Mouse (Mus musculus) MEL (cell line): Measurements from ENCODE around the gene Pear1. TPM values are rescaled to one million over a fixed set of nuclear protein-coding genes. Genes with fewer than 3 reads are reported as not detected.

ENCODE experiments used
- DNase-seq: peaks from one replicate; pipeline ENCODE4 v3.0.0; 2011; ENCODE audit warnings: low read depth, low spot score
- H3K27ac ChIP-seq: 2 replicates; pipeline ENCODE4 v1.5.1; 2012; ENCODE audit warnings: low read depth, mild to moderate bottlenecking, control low read depth, low read length, moderate library complexity; ENCODE audit not compliant: control insufficient read depth
- H3K27me3 ChIP-seq, 2 experiments: fragments of 150-350 bp in 1 of 2; sonication (generic) in 1 of 2; 2 replicates each; pipeline ENCODE4 v1.6.1; 2012; ENCODE audit warnings: low read length in 2 of 2, mild to moderate bottlenecking in 2 of 2, improper control_type of control experiment in 1 of 2, moderate library complexity in 1 of 2; ENCODE audit not compliant: insufficient read depth in 2 of 2, control insufficient read depth in 1 of 2
- H3K36me3 ChIP-seq, 2 experiments: 2 replicates each; pipeline ENCODE4 v1.6.1; 2012 to 2014; ENCODE audit warnings: low read length in 2 of 2, improper control_type of control experiment in 1 of 2, inconsistent platforms in 1 of 2, mild to moderate bottlenecking in 1 of 2; ENCODE audit not compliant: insufficient read depth in 2 of 2, control insufficient read depth in 1 of 2
- H3K4me1 ChIP-seq, 2 experiments: fragments of 150-350 bp in 1 of 2; sonication (generic) in 1 of 2; 2 replicates each; pipeline ENCODE4 v1.6.1; 2012; ENCODE audit warnings: low read length in 2 of 2, improper control_type of control experiment in 1 of 2, mild to moderate bottlenecking in 1 of 2; ENCODE audit not compliant: insufficient read depth in 2 of 2, control insufficient read depth in 1 of 2
- H3K4me3 ChIP-seq, 2 experiments: fragments of 150-350 bp in 1 of 2; sonication (generic) in 1 of 2; 2 replicates each; pipeline ENCODE4 v1.5.1; 2012; ENCODE audit warnings: low read depth in 2 of 2, low read length in 2 of 2, mild to moderate bottlenecking in 2 of 2, moderate library complexity in 2 of 2, control low read depth in 1 of 2, improper control_type of control experiment in 1 of 2; ENCODE audit not compliant: control insufficient read depth in 1 of 2, insufficient read depth in 1 of 2
- H3K79me2 ChIP-seq: 2 replicates; pipeline ENCODE4 v1.6.1; 2012; ENCODE audit warnings: mild to moderate bottlenecking, low read length, moderate library complexity; ENCODE audit not compliant: control insufficient read depth, poor library complexity, insufficient read depth
- H3K9ac ChIP-seq: 2 replicates; pipeline ENCODE4 v1.6.1; 2012; ENCODE audit warnings: low read depth, mild to moderate bottlenecking, control low read depth, low read length, moderate library complexity; ENCODE audit not compliant: control insufficient read depth, poor library complexity, severe bottlenecking
- H3K9me3 ChIP-seq: fragments of 150-350 bp; sonication (generic); replicated peaks from 2 replicates; pipeline ENCODE4 v1.6.1; 2012; ENCODE audit warnings: mild to moderate bottlenecking, low read length, improper control_type of control experiment, moderate library complexity; ENCODE audit not compliant: insufficient read depth
- CHD2 ChIP-seq: IDR thresholded peaks from 2 replicates; pipeline ENCODE4 v1.6.1; 2011; ENCODE audit warnings: low read length, improper control_type of control experiment
- E2F4 ChIP-seq: IDR thresholded peaks from 2 replicates; pipeline ENCODE4 v1.6.1; 2011; ENCODE audit warnings: low read depth, low read length, improper control_type of control experiment, borderline replicate concordance
- ELF1 ChIP-seq: IDR thresholded peaks from 2 replicates; pipeline ENCODE4 v1.6.1; 2014; ENCODE audit warnings: low read depth, mild to moderate bottlenecking, inconsistent platforms, low read length, improper control_type of control experiment, moderate library complexity
- GABPA ChIP-seq: IDR thresholded peaks from 2 replicates; pipeline ENCODE4 v1.6.1; 2012; ENCODE audit warnings: low read depth, mild to moderate bottlenecking, inconsistent platforms, low read length, improper control_type of control experiment, moderate library complexity
- HCFC1 ChIP-seq: IDR thresholded peaks from 2 replicates; pipeline ENCODE4 v1.6.1; 2012; ENCODE audit warnings: low read depth, mild to moderate bottlenecking, inconsistent platforms, low read length, improper control_type of control experiment, moderate library complexity
- JUND ChIP-seq: IDR thresholded peaks from 2 replicates; pipeline ENCODE4 v1.6.1; 2011; ENCODE audit warnings: low read depth, mild to moderate bottlenecking, improper control_type of control experiment, low read length
- KAT2A ChIP-seq: conservative IDR thresholded peaks from 2 replicates; pipeline ENCODE4 v1.6.1; 2012; ENCODE audit warnings: low read depth, low read length, improper control_type of control experiment, inconsistent platforms
- MAFK ChIP-seq: IDR thresholded peaks from 2 replicates; pipeline ENCODE4 v1.6.1; 2011; ENCODE audit warnings: low read depth, mild to moderate bottlenecking, low read length, improper control_type of control experiment, borderline replicate concordance
- MAX ChIP-seq: IDR thresholded peaks from 2 replicates; pipeline ENCODE4 v1.6.1; 2011; ENCODE audit warnings: low read length, improper control_type of control experiment
- MAZ ChIP-seq: IDR thresholded peaks from 2 replicates; pipeline ENCODE4 v1.6.1; 2012; ENCODE audit warnings: low read depth, mild to moderate bottlenecking, inconsistent platforms, low read length, improper control_type of control experiment
- MEF2A ChIP-seq: IDR thresholded peaks from 2 replicates; pipeline ENCODE4 v1.6.1; 2014; ENCODE audit warnings: low read depth, mild to moderate bottlenecking, inconsistent platforms, low read length, improper control_type of control experiment; ENCODE audit not compliant: poor library complexity, insufficient replicate concordance, severe bottlenecking; ENCODE audit errors: extremely low read depth
- MYB ChIP-seq: IDR thresholded peaks from 2 replicates; pipeline ENCODE4 v1.6.1; 2011; ENCODE audit warnings: mild to moderate bottlenecking, low read depth, low read length, improper control_type of control experiment
- MYC ChIP-seq: IDR thresholded peaks from 2 replicates; pipeline ENCODE4 v1.6.1; 2011; ENCODE audit warnings: low read depth, mild to moderate bottlenecking, low read length, improper control_type of control experiment, moderate library complexity
- POLR2A ChIP-seq, 2 experiments: IDR thresholded peaks; 2 replicates each; pipeline ENCODE4 v1.6.1; 2011 to 2012; ENCODE audit warnings: low read length in 2 of 2, mild to moderate bottlenecking in 2 of 2, control low read depth in 1 of 2, improper control_type of control experiment in 1 of 2, low read depth in 1 of 2, moderate library complexity in 1 of 2; ENCODE audit not compliant: control insufficient read depth in 1 of 2, insufficient read depth in 1 of 2, poor library complexity in 1 of 2
- POLR2AphosphoS5 ChIP-seq: IDR thresholded peaks from 2 replicates; pipeline ENCODE4 v1.6.1; 2012; ENCODE audit warnings: low read depth, borderline replicate concordance, mild to moderate bottlenecking, inconsistent platforms, low read length, moderate library complexity, mixed read lengths
- RAD21 ChIP-seq: IDR thresholded peaks from 2 replicates; pipeline ENCODE4 v1.6.1; 2011; ENCODE audit warnings: mild to moderate bottlenecking, low read depth, low read length, improper control_type of control experiment
- SIN3A ChIP-seq: IDR thresholded peaks from 2 replicates; pipeline ENCODE4 v1.6.1; 2012; ENCODE audit warnings: low read length, improper control_type of control experiment, inconsistent platforms
- SMC3 ChIP-seq: IDR thresholded peaks from 2 replicates; pipeline ENCODE4 v1.6.1; 2011; ENCODE audit warnings: low read depth, low read length, improper control_type of control experiment
- TAL1 ChIP-seq: IDR thresholded peaks from 2 replicates; pipeline ENCODE4 v1.6.1; 2012; ENCODE audit warnings: mild to moderate bottlenecking, inconsistent platforms, low read length, moderate library complexity, mixed read lengths
- UBTF ChIP-seq: IDR thresholded peaks from 2 replicates; pipeline ENCODE4 v1.6.1; 2012; ENCODE audit warnings: low read depth, mild to moderate bottlenecking, inconsistent platforms, low read length, improper control_type of control experiment, moderate library complexity, borderline replicate concordance; ENCODE audit not compliant: insufficient read depth
- USF1 ChIP-seq: IDR thresholded peaks from 2 replicates; pipeline ENCODE4 v1.6.1; 2014; ENCODE audit warnings: low read depth, mild to moderate bottlenecking, inconsistent platforms, low read length, improper control_type of control experiment, moderate library complexity
- ZMIZ1 ChIP-seq: IDR thresholded peaks from 2 replicates; pipeline ENCODE4 v1.6.1; 2012; ENCODE audit warnings: low read depth, mild to moderate bottlenecking, inconsistent platforms, low read length, improper control_type of control experiment, moderate library complexity
- polyA plus RNA-seq, 2 experiments: library from polyadenylated mRNA; stranded (reverse) in 1 of 2; unstranded in 1 of 2; fragments of >175 nt in 1 of 2; fragments of >200 nt in 1 of 2; gene quantifications; 2 replicates each; pipeline versions ENCODE4 v1.2.1 to v1.2.4; 2012; ENCODE audit warnings: low replicate concordance in 2 of 2, low read depth in 1 of 2; ENCODE audit not compliant: insufficient read length in 2 of 2, insufficient read depth in 1 of 2, missing spikeins in 1 of 2
- total RNA-seq: library from RNA; depleted of rRNA; stranded (reverse); fragments of 300-350 nt; gene quantifications from 2 replicates; pipeline ENCODE4 v1.2.3, GENCODE M21; 2012

The Pear1 gene
- total and polyA plus RNA-seq, 3 experiments: 0.35 to 1.0 TPM; not detected in 1

GRCm38 (mm10) chr3:87735335-87735734 lies 88.8 kb downstream of the Pear1 start:
- H3K9me3 ChIP-seq: no peaks in the 10 kb centered on the region
- no peak for DNase-seq
- no peaks in the 10 kb centered on the region for H3K27me3 ChIP-seq
- H3K9ac ChIP-seq: no peak overlapping the region
- no peak overlapping the region for H3K27ac ChIP-seq
- no peak overlapping the region for H3K4me3 ChIP-seq
- no peaks in the 10 kb centered on the region for H3K4me1 ChIP-seq
- H3K79me2 ChIP-seq: no peaks in the 10 kb centered on the region
- H3K36me3 ChIP-seq: no peaks in the 10 kb centered on the region
- TF ChIP-seq CHD2: no peak
- no peak for TF ChIP-seq UBTF
- no peak for TF ChIP-seq ZMIZ1
- TF ChIP-seq POLR2AphosphoS5: no peak
- no peak for TF ChIP-seq MEF2A
- TF ChIP-seq GABPA: no peak
- TF ChIP-seq MYC: no peak
- TF ChIP-seq MAFK: no peak
- TF ChIP-seq ELF1: no peak
- TF ChIP-seq MAX: no peak
- no peak for TF ChIP-seq TAL1
- no peak for TF ChIP-seq MAZ
- no peak for TF ChIP-seq MYB
- TF ChIP-seq KAT2A: no peak

- DNase-seq: no peak
- Histone ChIP-seq H3K79me2 (no peaks in the 10 kb centered on the region), H3K27ac (no peak overlapping the region), H3K9me3 (no peaks in the 10 kb centered on the region), H3K4me3 (no peak overlapping the region), H3K36me3 (no peaks in the 10 kb centered on the region), H3K9ac (no peak overlapping the region), H3K4me1 (peaks cover 0 to under 1% of the 10 kb centered on the region in 2 experiments; a peak in 1 of 4 replicates), H3K27me3 (no peaks in the 10 kb centered on the region)
- TF ChIP-seq POLR2A (IDR thresholded peaks at IDR 0.05; ENCODE audit: control insufficient read depth in 1 of 2, insufficient read depth in 1 of 2, low read depth in 1 of 2, low read length in 2 of 2, poor library complexity in 1 of 2) (no peak), ZMIZ1 (no peak), HCFC1 (no peak), ELF1 (no peak), MAX (no peak), KAT2A (no peak), USF1 (no peak), CHD2 (no peak), SMC3 (no peak), JUND (no peak), MAFK (no peak), SIN3A (no peak), MYB (no peak), E2F4 (no peak), RAD21 (no peak)
Measured at GRCm38 (mm10) chr3:87733984-87734761, 89.9 kb downstream of the Pear1 start.
